Mouse (Mus musculus): Measurements from ENCODE around the gene Chaf1a.

Gene Chaf1a

GRCm38 (mm10) chr17:56040030-56040856 is at the start of gene Chaf1a:
Chaf1a (plus strand) TSS chr17:56040439.
- peak; percentile 99 to 100 for DNase-seq

- peak; percentile 64 to 85 for DNase-seq
These were observed 44.2 kb upstream of the Chaf1a start for GRCm38 (mm10) chr17:55996007-55996406.

- no peak for DNase-seq
These were observed 40.3 kb upstream of the Chaf1a start for GRCm38 (mm10) chr17:55999794-56000499.

GRCm38 (mm10) chr17:56003000-56003399 is 37.2 kb upstream of the Chaf1a start:
- DNase-seq: no peak

GRCm38 (mm10) chr17:56005415-56006061 is 34.7 kb upstream of the Chaf1a start, which contains the start of the genes Stap2 and Mpnd:
Stap2 (minus strand) TSS chr17:56005584.
Mpnd (plus strand) TSS chr17:56005711.
- DNase-seq: peak; percentile 71 to 83

GRCm38 (mm10) chr17:56006956-56007355 is 33.3 kb upstream of the Chaf1a start:
- peak in 1 of 2 experiments; percentile 58 for DNase-seq

GRCm38 (mm10) chr17:56007444-56008355 is 32.5 kb upstream of the Chaf1a start:
- DNase-seq: no peak

GRCm38 (mm10) chr17:56008356-56009087 is 31.7 kb upstream of the Chaf1a start:
- DNase-seq: peak; percentile 94 to 98

GRCm38 (mm10) chr17:56009088-56009961 is 30.9 kb upstream of the Chaf1a start:
- DNase-seq: peak; percentile 94 to 98

GRCm38 (mm10) chr17:56009962-56010240 is 30.3 kb upstream of the Chaf1a start:
- DNase-seq: no peak

GRCm38 (mm10) chr17:56010255-56010654 is 30.0 kb upstream of the Chaf1a start:
- peak in 1 of 2 experiments; percentile 41 for DNase-seq

- DNase-seq: peak; percentile 78 to 84
These were observed 29.6 kb upstream of the Chaf1a start for GRCm38 (mm10) chr17:56010681-56011080.

- no peak for DNase-seq
These were observed 28.8 kb upstream of the Chaf1a start for GRCm38 (mm10) chr17:56011441-56011840.

GRCm38 (mm10) chr17:56015293-56015692 is 24.9 kb upstream of the Chaf1a start:
- no peak for DNase-seq

- DNase-seq: no peak
These were observed 23.9 kb upstream of the Chaf1a start for GRCm38 (mm10) chr17:56016382-56016781.

- DNase-seq: peak in 1 of 2 experiments; percentile 39
These were observed 23.1 kb upstream of the Chaf1a start for GRCm38 (mm10) chr17:56016793-56017785.

- no peak for DNase-seq
These were observed 22.4 kb upstream of the Chaf1a start for GRCm38 (mm10) chr17:56017848-56018247.

GRCm38 (mm10) chr17:56018347-56019131 is 21.7 kb upstream of the Chaf1a start:
- DNase-seq: peak; percentile 67 to 81
